Mouse (Mus musculus): Measurements from ENCODE around the gene Ssx2ip.
"Not testable (repeated sequence)": the region's sequence is repeated elsewhere in the genome, so short reads cannot be mapped to it uniquely, and the experiment has no call there.

Gene Ssx2ip

GRCm38 (mm10) chr3:146405213-146406006, 968 bp downstream of the Ssx2ip start:
- DNase-seq = no peak

- no peak for DNase-seq
These were observed 1.5 kb downstream of the Ssx2ip start for GRCm38 (mm10) chr3:146406007-146406341.

- DNase-seq = no peak
These were observed 2.8 kb downstream of the Ssx2ip start for GRCm38 (mm10) chr3:146407086-146407721.

- DNase-seq = no peak
These were observed 5.7 kb downstream of the Ssx2ip start for GRCm38 (mm10) chr3:146410114-146410513.

- no peak for DNase-seq
These were observed 7.6 kb downstream of the Ssx2ip start for GRCm38 (mm10) chr3:146412008-146412407.

GRCm38 (mm10) chr3:146412480-146412879, 8.0 kb downstream of the Ssx2ip start:
- no peak for DNase-seq

GRCm38 (mm10) chr3:146413016-146413415, 8.6 kb downstream of the Ssx2ip start:
- no peak for DNase-seq

- DNase-seq = no peak
These were observed 9.6 kb downstream of the Ssx2ip start for GRCm38 (mm10) chr3:146413992-146414391.

- DNase-seq = no peak
These were observed 10.1 kb downstream of the Ssx2ip start for GRCm38 (mm10) chr3:146414555-146414954.

- DNase-seq = no peak
These were observed 13.4 kb downstream of the Ssx2ip start for GRCm38 (mm10) chr3:146417873-146418272.

- no peak for DNase-seq
These were observed 14.5 kb downstream of the Ssx2ip start for GRCm38 (mm10) chr3:146418901-146419300.

- DNase-seq = no peak
These were observed 15.1 kb downstream of the Ssx2ip start for GRCm38 (mm10) chr3:146419534-146419933.

GRCm38 (mm10) chr3:146419992-146420537, 15.6 kb downstream of the Ssx2ip start:
- no peak for DNase-seq

GRCm38 (mm10) chr3:146421787-146422186, 17.3 kb downstream of the Ssx2ip start:
- DNase-seq = no peak

- no peak for DNase-seq
These were observed 19.3 kb downstream of the Ssx2ip start for GRCm38 (mm10) chr3:146423710-146424109.

- no peak for DNase-seq
These were observed 20.0 kb downstream of the Ssx2ip start for GRCm38 (mm10) chr3:146424306-146424900.

- DNase-seq = no peak
These were observed 21.5 kb downstream of the Ssx2ip start for GRCm38 (mm10) chr3:146425902-146426301.

- no peak for DNase-seq
These were observed 22.0 kb downstream of the Ssx2ip start for GRCm38 (mm10) chr3:146426489-146426888.

GRCm38 (mm10) chr3:146433063-146433462, 28.6 kb downstream of the Ssx2ip start:
- not testable (repeated sequence) for DNase-seq

- no peak for DNase-seq
These were observed 29.4 kb downstream of the Ssx2ip start for GRCm38 (mm10) chr3:146433681-146434350.

- DNase-seq = no peak
These were observed 30.2 kb downstream of the Ssx2ip start for GRCm38 (mm10) chr3:146434686-146435085.

GRCm38 (mm10) chr3:146435533-146435932, 31.1 kb downstream of the Ssx2ip start:
- DNase-seq = no peak

GRCm38 (mm10) chr3:146436114-146436513, 31.7 kb downstream of the Ssx2ip start:
- no peak for DNase-seq
